Mouse (Mus musculus) macrophage (primary cell): ENCODE results near the gene Pomgnt1. TPM values are rescaled to one million over a fixed set of nuclear protein-coding genes. Genes with fewer than 3 reads are reported as not detected.

Source experiments
- polyA plus RNA-seq: library from polyadenylated mRNA; stranded (reverse); fragments of 250-400 nt; gene quantifications from 3 replicates; pipeline ENCODE4 v1.2.4, GENCODE M21; 2018; ENCODE audit warnings: inconsistent platforms

Gene Pomgnt1
- polyA plus RNA-seq, 1 experiment from 2014 or later: 16.6 TPM

Other genes starting within 250 kb of the Pomgnt1 start
- not detected in 3 replicates for gene Kncn, start 239.4 kb upstream of the Pomgnt1 start, polyA plus RNA-seq
- not detected in 3 replicates for gene 6430628N08Rik, start 233.2 kb upstream of the Pomgnt1 start, polyA plus RNA-seq
- gene Dmbx1, start 183.9 kb upstream of the Pomgnt1 start, polyA plus RNA-seq: not detected in 3 replicates
- 0.09 TPM in 1 of 3 replicates, not detected in the others for gene Faah, start 105.9 kb upstream of the Pomgnt1 start, polyA plus RNA-seq
- gene Nsun4, start 70.0 kb upstream of the Pomgnt1 start, polyA plus RNA-seq: 4.4 to 6.4 TPM (median 6.0 TPM) in 3 replicates
- gene Uqcrh, start 48.8 kb upstream of the Pomgnt1 start, polyA plus RNA-seq: 366 to 481 TPM (median 405 TPM) in 3 replicates
- gene Lrrc41, start 48.6 kb upstream of the Pomgnt1 start, polyA plus RNA-seq: 19.7 to 34.0 TPM (median 33.3 TPM) in 3 replicates
- gene Rad54l, start 150 bp upstream of the Pomgnt1 start, polyA plus RNA-seq: 2.2 to 12.5 TPM (median 3.6 TPM) in 3 replicates
- 0.09 to 0.10 TPM in 2 of 3 replicates, not detected in the other for gene Lurap1, start 27.5 kb downstream of the Pomgnt1 start, polyA plus RNA-seq
- not detected in 3 replicates for gene Tspan1, start 43.8 kb downstream of the Pomgnt1 start, polyA plus RNA-seq
- gene 1700042G07Rik, start 49.5 kb downstream of the Pomgnt1 start, polyA plus RNA-seq: not detected in 3 replicates
- gene Gm49337, start 49.5 kb downstream of the Pomgnt1 start, polyA plus RNA-seq: not detected in 3 replicates
- gene Pik3r3, start 97.8 kb downstream of the Pomgnt1 start, polyA plus RNA-seq: 0.47 to 1.1 TPM (median 0.63 TPM) in 3 replicates